In the genomic region with DNA sequence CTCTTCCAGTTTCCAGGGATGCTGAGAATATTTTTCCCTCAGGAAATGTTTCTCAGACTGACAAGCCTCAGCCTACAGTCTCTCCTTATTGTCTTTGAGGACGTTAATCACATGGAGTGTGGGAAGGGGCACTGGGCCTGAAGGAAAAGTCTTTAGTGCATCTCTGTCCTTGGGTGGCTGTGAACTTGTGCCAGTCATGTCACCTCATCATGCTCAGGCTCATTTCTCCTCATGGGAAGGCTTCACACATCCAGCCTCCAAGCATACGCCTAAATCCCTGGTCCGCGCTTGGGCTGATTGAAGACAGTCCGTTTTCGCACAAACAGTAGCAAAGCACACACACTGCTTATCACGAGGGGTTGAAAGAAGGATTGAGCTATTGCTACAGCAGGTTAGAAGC, we compare ENCODE assay signal across 24 mouse cellular contexts.
"Had no signal": no experiment of that assay in that cellular context is flagged by ENCODE, and none has a peak within 500 bp of the region (broad histone marks: within the 10 kb centered on the region; RNA-seq: fewer than 3 reads in every experiment).

No protein-coding gene starts in this region.

- H3K36me3 ChIP-seq: heart, embryonic 10.5 days; heart, embryonic 12.5 days; hindbrain, embryonic 10.5 days; hindbrain, embryonic 12.5 days; intestine, embryonic 15.5 days; limb, embryonic 10.5 days; limb, embryonic 12.5 days had no signal

- H3K4me2 ChIP-seq: heart, embryonic 12.5 days; hindbrain, embryonic 12.5 days; hindbrain, embryonic 14.5 days; intestine, embryonic 15.5 days; limb, embryonic 12.5 days; liver, embryonic 11.5 days had no signal

- H3K27ac ChIP-seq: gastrocnemius, adult 2 months; heart, embryonic 10.5 days; hindbrain, embryonic 10.5 days; hindbrain, embryonic 12.5 days; hindbrain, embryonic 14.5 days; intestine, embryonic 15.5 days; limb, embryonic 10.5 days; limb, embryonic 12.5 days had no signal

- DNase-seq: gastrocnemius, adult 2 months; gastrocnemius, postnatal 10 days; gastrocnemius, postnatal 25 days; heart, adult 18-20 months; heart, postnatal 10 days; heart, postnatal 4 days; kidney, adult 18-20 months; kidney, adult 8-10 months; kidney, postnatal 10 days; kidney, postnatal 25 days; kidney, postnatal 4 days; layer of hippocampus, adult 9-11 months; liver had no signal

- ATAC-seq: hindbrain, embryonic 16.5 days; inflammation-experienced regulatory T-cells, adult 6 months; intestine, embryonic 15.5 days had no signal

- H3K9ac ChIP-seq: heart, embryonic 12.5 days; hindbrain, embryonic 12.5 days; hindbrain, embryonic 14.5 days; intestine, embryonic 15.5 days; limb, embryonic 12.5 days had no signal

- H3K9me3 ChIP-seq: heart, embryonic 10.5 days; heart, embryonic 12.5 days; hindbrain, embryonic 10.5 days; hindbrain, embryonic 12.5 days; intestine, embryonic 15.5 days; limb, embryonic 10.5 days; limb, embryonic 12.5 days had no signal

- H3K27me3 ChIP-seq: heart, embryonic 12.5 days; hindbrain, embryonic 12.5 days; intestine, embryonic 15.5 days; limb, embryonic 12.5 days had no signal

- H3K4me1 ChIP-seq: heart, embryonic 10.5 days; heart, embryonic 12.5 days; hindbrain, embryonic 12.5 days; intestine, embryonic 15.5 days; limb, embryonic 10.5 days; limb, embryonic 12.5 days had no signal

- H3K4me3 ChIP-seq: gastrocnemius, adult 2 months; heart, embryonic 10.5 days; heart, embryonic 12.5 days; hindbrain, embryonic 10.5 days; hindbrain, embryonic 12.5 days; intestine, embryonic 15.5 days; limb, embryonic 10.5 days; limb, embryonic 12.5 days had no signal
